Mouse (Mus musculus): ENCODE results near the gene Ptchd4. TPM values are rescaled to one million over a fixed set of nuclear protein-coding genes. Genes with fewer than 3 reads are reported as not detected.

The Ptchd4 gene
- polyA plus RNA-seq, 1 experiment from 2014 or later, result 0.29 TPM

DNA sequence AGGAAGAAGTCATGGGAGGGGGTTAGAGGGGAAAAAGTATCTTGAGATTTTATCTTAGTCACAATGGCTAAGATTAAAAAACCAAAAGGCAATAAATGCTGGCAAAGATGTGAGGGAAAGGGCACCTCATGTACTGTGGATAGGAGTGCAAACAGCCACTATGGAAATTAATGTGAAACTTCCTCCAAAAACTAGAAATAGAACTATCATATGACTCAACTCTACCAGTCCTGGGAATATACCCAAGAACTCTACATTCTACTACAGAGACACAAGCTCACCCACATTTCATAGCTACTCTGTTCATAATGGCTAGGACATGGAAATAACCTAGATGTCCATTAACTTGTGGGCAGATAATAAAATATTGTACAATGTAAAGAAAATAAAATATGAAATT, 30.3 kb downstream of the Ptchd4 start:
- Histone ChIP-seq H3K27me3 (ENCODE audit: insufficient read depth, low read length) (no peaks in the 10 kb centered on the region), H3K4me3 (ENCODE audit: low read depth, low read length) (no peak overlapping the region), H3K4me2 (no peak overlapping the region), H3K4me1 (ENCODE audit: insufficient read depth) (no peaks in the 10 kb centered on the region), H3K9ac (no peak overlapping the region), H3K9me3 (ENCODE audit: low read depth, low read length) (no peaks in the 10 kb centered on the region), H3K36me3 (ENCODE audit: insufficient read depth) (no peaks in the 10 kb centered on the region), H3K27ac (ENCODE audit: low read depth) (no peak overlapping the region)
- DNase-seq, result no peak
- no peak for TF ChIP-seq CTCF (IDR thresholded peaks at IDR 0.05; ENCODE audit: low read depth)
- no peak for ATAC-seq (ENCODE audit: insufficient read depth)

DNA sequence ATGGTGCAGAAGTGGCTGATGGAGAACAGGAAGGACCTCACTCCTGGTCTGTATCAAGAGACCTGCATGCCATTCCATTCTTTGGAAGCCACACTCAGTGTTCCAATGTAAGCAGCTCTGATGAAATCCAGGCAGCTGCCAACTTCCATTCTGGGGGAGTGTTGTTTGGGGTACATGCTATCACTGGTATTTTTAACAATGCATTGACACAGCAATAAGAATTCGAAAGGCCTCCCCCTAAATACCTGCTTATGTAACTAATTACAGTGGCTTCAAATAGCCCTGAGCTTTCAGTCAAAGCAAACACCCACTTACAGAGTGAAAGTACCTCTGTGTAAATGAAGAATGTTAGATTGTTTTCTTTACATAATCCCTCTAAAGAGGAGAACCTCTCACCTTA, 42.7 kb downstream of the Ptchd4 start:
- WGBS, result 42% methylated on average over 1 of the region's 1 CpGs
- Histone ChIP-seq H3K36me3 (ENCODE audit: insufficient read depth) (no peaks in the 10 kb centered on the region), H3K4me3 (ENCODE audit: low read depth, low read length) (no peak overlapping the region), H3K4me2 (no peak overlapping the region), H3K9ac (no peak overlapping the region), H3K27ac (ENCODE audit: low read depth) (no peak overlapping the region), H3K9me3 (ENCODE audit: low read depth, low read length) (no peaks in the 10 kb centered on the region), H3K27me3 (ENCODE audit: insufficient read depth, low read length) (no peaks in the 10 kb centered on the region), H3K4me1 (ENCODE audit: insufficient read depth) (no peaks in the 10 kb centered on the region)
- TF ChIP-seq CTCF (IDR thresholded peaks at IDR 0.05; ENCODE audit: low read depth), result no peak
- no peak for ATAC-seq (ENCODE audit: insufficient read depth)
- no peak for DNase-seq

DNA sequence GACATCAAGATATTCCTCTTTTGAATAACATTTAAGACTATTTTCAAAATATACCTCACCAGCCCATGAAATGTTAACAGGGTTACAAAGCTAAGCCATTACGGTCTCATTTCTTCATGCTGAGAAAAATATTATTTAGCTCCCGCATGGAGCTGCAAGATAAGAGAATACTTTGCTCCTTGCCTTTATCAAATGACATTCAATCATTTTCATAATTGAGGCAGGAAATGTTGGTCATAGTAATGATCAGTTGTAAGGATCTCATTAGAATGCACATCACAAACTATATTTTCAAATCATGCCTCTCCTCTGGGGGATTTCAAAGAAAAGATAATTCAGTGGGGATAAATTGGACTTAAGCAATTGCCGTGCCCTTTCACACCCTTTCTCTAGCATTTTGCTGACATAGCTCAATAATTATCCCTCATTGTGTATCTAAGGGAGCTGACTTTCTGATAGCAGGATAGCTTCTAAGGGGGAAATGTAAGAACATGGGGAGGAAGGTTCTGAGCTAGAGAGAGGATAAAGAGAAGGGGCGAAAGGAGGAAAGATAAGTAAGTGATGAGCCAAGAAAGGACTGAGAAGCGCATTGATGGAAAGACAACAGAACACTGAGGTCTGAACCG, 47.5 kb downstream of the Ptchd4 start:
- Histone ChIP-seq H3K27me3 (ENCODE audit: insufficient read depth, low read length) (no peaks in the 10 kb centered on the region), H3K9ac (no peak overlapping the region), H3K27ac (ENCODE audit: low read depth) (no peak overlapping the region), H3K9me3 (ENCODE audit: low read depth, low read length) (no peaks in the 10 kb centered on the region), H3K4me3 (ENCODE audit: low read depth, low read length) (no peak overlapping the region), H3K4me1 (ENCODE audit: insufficient read depth) (no peaks in the 10 kb centered on the region), H3K4me2 (no peak overlapping the region), H3K36me3 (ENCODE audit: insufficient read depth) (no peaks in the 10 kb centered on the region)
- 72% methylated on average over 6 of the region's 6 CpGs for WGBS
- no peak for ATAC-seq (ENCODE audit: insufficient read depth)
- no peak for TF ChIP-seq CTCF (IDR thresholded peaks at IDR 0.05; ENCODE audit: low read depth)
- no peak for DNase-seq

GRCm38 (mm10) chr17:42364716-42365115, 49.0 kb downstream of the Ptchd4 start:
- Histone ChIP-seq H3K4me1 (ENCODE audit: insufficient read depth) (no peaks in the 10 kb centered on the region), H3K9ac (no peak overlapping the region), H3K9me3 (ENCODE audit: low read depth, low read length) (no peaks in the 10 kb centered on the region), H3K27me3 (ENCODE audit: insufficient read depth, low read length) (no peaks in the 10 kb centered on the region), H3K4me2 (no peak overlapping the region), H3K36me3 (ENCODE audit: insufficient read depth) (no peaks in the 10 kb centered on the region), H3K27ac (ENCODE audit: low read depth) (no peak overlapping the region), H3K4me3 (ENCODE audit: low read depth, low read length) (no peak overlapping the region)
- ATAC-seq (ENCODE audit: insufficient read depth), result no peak
- TF ChIP-seq CTCF (IDR thresholded peaks at IDR 0.05; ENCODE audit: low read depth), result no peak
- 71% methylated on average over 1 of the region's 1 CpGs for WGBS
- DNase-seq, result no peak

- Histone ChIP-seq H3K9me3 (ENCODE audit: low read depth, low read length) (no peaks in the 10 kb centered on the region), H3K9ac (no peak overlapping the region), H3K4me3 (ENCODE audit: low read depth, low read length) (no peak overlapping the region), H3K4me1 (ENCODE audit: insufficient read depth) (no peaks in the 10 kb centered on the region), H3K27me3 (ENCODE audit: insufficient read depth, low read length) (no peaks in the 10 kb centered on the region), H3K36me3 (ENCODE audit: insufficient read depth) (no peaks in the 10 kb centered on the region), H3K27ac (ENCODE audit: low read depth) (no peak overlapping the region), H3K4me2 (no peak overlapping the region)
- TF ChIP-seq CTCF (IDR thresholded peaks at IDR 0.05; ENCODE audit: low read depth), result no peak
- ATAC-seq (ENCODE audit: insufficient read depth) (no peak), DNase-seq (no peak)
- WGBS, result 84% methylated on average over 4 of the region's 4 CpGs
These were observed 59.1 kb downstream of the Ptchd4 start for GRCm38 (mm10) chr17:42374881-42375280.

GRCm38 (mm10) chr17:42393086-42393485, 77.3 kb downstream of the Ptchd4 start:
- H3K4me2 ChIP-seq, result no peak overlapping the region
- TF ChIP-seq CTCF (IDR thresholded peaks at IDR 0.05; ENCODE audit: low read depth), result no peak
- no peaks in the 10 kb centered on the region for H3K9me3 ChIP-seq (ENCODE audit: low read depth, low read length)
- no peak overlapping the region for H3K9ac ChIP-seq
- H3K36me3 ChIP-seq (ENCODE audit: insufficient read depth), result no peaks in the 10 kb centered on the region
- DNase-seq (no peak), ATAC-seq (ENCODE audit: insufficient read depth) (no peak)
- H3K27me3 ChIP-seq (ENCODE audit: insufficient read depth, low read length), result no peaks in the 10 kb centered on the region
- no peak overlapping the region for H3K4me3 ChIP-seq (ENCODE audit: low read depth, low read length)
- H3K27ac ChIP-seq (ENCODE audit: low read depth), result no peak overlapping the region
- no peaks in the 10 kb centered on the region for H3K4me1 ChIP-seq (ENCODE audit: insufficient read depth)

DNA sequence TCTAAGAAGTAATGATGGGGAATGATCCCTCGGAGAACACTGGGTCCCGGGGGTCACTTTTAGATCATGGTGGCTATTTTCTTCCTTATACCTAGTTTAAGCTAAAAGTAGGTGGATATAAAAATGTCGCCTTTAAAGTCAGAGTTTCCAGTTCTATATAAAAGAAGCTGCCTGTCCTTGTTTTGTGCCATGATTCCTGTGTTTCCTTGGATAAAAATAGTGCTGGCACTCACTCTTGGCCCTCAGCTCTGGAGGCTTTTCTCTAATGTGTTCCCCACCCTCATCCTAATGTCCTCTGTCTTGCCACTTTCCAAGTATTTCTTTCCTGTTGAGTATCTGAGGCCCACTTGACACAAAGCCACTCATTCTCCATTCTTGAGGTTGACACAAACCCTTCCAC, 79.6 kb downstream of the Ptchd4 start:
- H3K27me3 ChIP-seq (ENCODE audit: insufficient read depth, low read length), result no peaks in the 10 kb centered on the region
- H3K4me2 ChIP-seq, result no peak overlapping the region
- H3K4me1 ChIP-seq (ENCODE audit: insufficient read depth), result no peaks in the 10 kb centered on the region
- H3K9me3 ChIP-seq (ENCODE audit: low read depth, low read length), result no peaks in the 10 kb centered on the region
- ATAC-seq (ENCODE audit: insufficient read depth) (no peak), DNase-seq (no peak)
- H3K27ac ChIP-seq (ENCODE audit: low read depth), result no peak overlapping the region
- WGBS, result 85% methylated on average over 3 of the region's 3 CpGs
- H3K9ac ChIP-seq, result no peak overlapping the region
- no peak for TF ChIP-seq CTCF (IDR thresholded peaks at IDR 0.05; ENCODE audit: low read depth)
- no peaks in the 10 kb centered on the region for H3K36me3 ChIP-seq (ENCODE audit: insufficient read depth)
- H3K4me3 ChIP-seq (ENCODE audit: low read depth, low read length), result no peak overlapping the region

- DNase-seq, result no peak
- WGBS, result 84% methylated on average over 1 of the region's 1 CpGs
- H3K36me3 ChIP-seq (ENCODE audit: insufficient read depth), result no peaks in the 10 kb centered on the region
- H3K4me1 ChIP-seq (ENCODE audit: insufficient read depth), result no peaks in the 10 kb centered on the region
- H3K27me3 ChIP-seq (ENCODE audit: insufficient read depth, low read length), result no peaks in the 10 kb centered on the region
- ATAC-seq (ENCODE audit: insufficient read depth), result no peak
- H3K27ac ChIP-seq (ENCODE audit: low read depth), result no peak overlapping the region
- H3K4me2 ChIP-seq, result no peak overlapping the region
- no peak overlapping the region for H3K9ac ChIP-seq
- H3K9me3 ChIP-seq (ENCODE audit: low read depth, low read length), result no peaks in the 10 kb centered on the region
- no peak overlapping the region for H3K4me3 ChIP-seq (ENCODE audit: low read depth, low read length)
- no peak for TF ChIP-seq CTCF (IDR thresholded peaks at IDR 0.05; ENCODE audit: low read depth)
These were observed 102.7 kb downstream of the Ptchd4 start for GRCm38 (mm10) chr17:42418449-42418848.
